Mouse (Mus musculus) colon, adult 2 months (tissue): ENCODE data around the gene Grin3a. TPM values are rescaled to one million over a fixed set of nuclear protein-coding genes. Genes with fewer than 3 reads are reported as not detected.

ENCODE experiments used
- polyA plus RNA-seq: library from polyadenylated mRNA; depleted of rRNA; stranded (reverse); fragments of >200 nt; gene quantifications from 2 replicates; pipeline ENCODE4 v1.2.3, GENCODE M21; 2012; rRNA removed

Grin3a gene
- polyA plus RNA-seq: 0.83 and 1.4 TPM in 2 replicates

GRCm38 (mm10) chr4:49845612-49845985 is at the start of gene Grin3a:
Gene Grin3a, minus strand, starts transcription at chr4:49845744.

GRCm38 (mm10) chr4:49681812-49682211 is 163.7 kb downstream of the Grin3a start, which contains the start of gene Ppp3r2:
Gene Ppp3r2, minus strand, starts transcription at chr4:49682024.

GRCm38 (mm10) chr4:49631319-49632138 is 214.0 kb downstream of the Grin3a start, which contains the start of gene Rnf20:
Gene Rnf20, plus strand, starts transcription at chr4:49632006.

Other genes starting within 250 kb of the Grin3a start
- 102 and 149 TPM in 2 replicates for gene Tmem246, start 247.9 kb downstream of the Grin3a start, polyA plus RNA-seq
- gene Rnf20, start 213.7 kb downstream of the Grin3a start, polyA plus RNA-seq: 16.0 TPM in 2 replicates
- 0.05 TPM in 1 of 2 replicates, not detected in the other for gene Ppp3r2, start 163.7 kb downstream of the Grin3a start, polyA plus RNA-seq